Mouse (Mus musculus) E14TG2a.4 (cell line): ENCODE results near the gene Cacng7.

Experiments
- H3K27me3 ChIP-seq: 2 replicates; pipeline ENCODE4 v1.6.1; 2014; ENCODE audit warnings: low read length, control low read depth; ENCODE audit not compliant: insufficient read depth
- H3K36me3 ChIP-seq: 2 replicates; pipeline ENCODE4 v1.6.1; 2014; ENCODE audit warnings: low read length, control low read depth; ENCODE audit not compliant: insufficient read depth
- H3K4me1 ChIP-seq: replicated peaks from 2 replicates; pipeline ENCODE4 v1.6.1; 2014; ENCODE audit warnings: low read depth, low read length, control low read depth
- H3K4me3 ChIP-seq: replicated peaks from 2 replicates; pipeline ENCODE4 v1.5.1; 2014; ENCODE audit warnings: mild to moderate bottlenecking, low read length
- H3K9me3 ChIP-seq: 2 replicates; pipeline ENCODE4 v1.6.1; 2014; ENCODE audit warnings: low read length, control low read depth
- CTCF ChIP-seq: conservative IDR thresholded peaks from 2 replicates; pipeline ENCODE4 v1.5.1; 2014; ENCODE audit warnings: low read length
- NANOG ChIP-seq: IDR thresholded peaks from 2 replicates; pipeline ENCODE4 v1.6.1; 2014; ENCODE audit warnings: borderline replicate concordance, low read length, mixed read lengths
- POU5F1 ChIP-seq: IDR thresholded peaks from 2 replicates; pipeline ENCODE4 v1.6.1; 2014; ENCODE audit warnings: low read length, borderline replicate concordance

Cacng7 gene

DNA sequence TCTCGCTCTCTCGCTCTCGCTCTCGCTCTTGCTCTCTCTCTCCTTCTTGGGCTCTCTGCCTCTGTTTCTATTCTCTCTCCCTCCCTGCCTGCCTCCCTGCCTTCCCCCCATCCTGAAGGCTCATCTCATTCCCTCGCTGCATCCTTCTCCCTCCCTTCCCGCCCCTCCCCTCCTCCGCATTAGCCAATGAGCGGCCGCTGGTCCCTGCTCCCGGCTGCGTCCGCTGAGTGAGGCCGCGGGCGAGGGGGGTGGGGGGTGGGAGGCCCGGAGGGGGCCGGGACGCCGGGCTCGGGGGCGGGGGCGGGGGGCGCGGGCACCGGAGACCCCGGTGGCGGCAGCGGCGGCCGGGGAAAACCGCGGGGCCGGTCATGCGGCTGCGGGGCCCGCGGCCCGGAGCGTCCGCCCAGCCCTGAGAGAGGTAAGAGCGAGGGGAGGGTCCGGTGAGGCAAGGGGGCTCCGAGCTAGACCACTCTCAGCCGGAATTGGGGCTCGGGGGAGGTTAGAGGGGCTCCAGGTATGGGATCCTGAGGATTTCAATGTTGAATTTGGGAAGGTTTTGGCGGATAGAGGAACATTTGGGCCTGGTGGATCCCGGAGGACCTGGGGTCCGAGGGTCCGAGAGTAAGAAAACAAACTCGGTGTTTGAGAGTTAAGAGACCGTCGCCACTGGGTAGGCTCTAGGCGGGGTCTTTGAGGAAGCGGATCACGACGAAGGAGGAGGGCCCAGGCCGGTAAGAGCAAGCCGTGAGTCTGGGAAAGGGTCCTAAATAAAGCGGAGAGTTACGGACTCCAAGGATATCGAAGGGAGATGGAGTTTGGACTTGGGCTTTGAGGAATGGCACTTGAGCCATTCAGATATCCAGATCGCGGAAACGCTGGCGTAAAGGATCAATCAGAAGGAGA lies at the start of gene Cacng7:
TSS of gene Cacng7 (plus strand) at position 337 of the 903 bp plus-strand sequence.
- H3K27me3 ChIP-seq, result peaks cover 23% of the 10 kb centered on the region
- no peak for TF ChIP-seq POU5F1
- TF ChIP-seq CTCF, result no peak
- H3K9me3 ChIP-seq, result no peaks in the 10 kb centered on the region
- peaks cover 17% of the 10 kb centered on the region for H3K36me3 ChIP-seq
- peaks cover 71% of the 10 kb centered on the region for H3K4me1 ChIP-seq
- H3K4me3 ChIP-seq, result peak within 1 kb of the TSS; percentile 85

DNA sequence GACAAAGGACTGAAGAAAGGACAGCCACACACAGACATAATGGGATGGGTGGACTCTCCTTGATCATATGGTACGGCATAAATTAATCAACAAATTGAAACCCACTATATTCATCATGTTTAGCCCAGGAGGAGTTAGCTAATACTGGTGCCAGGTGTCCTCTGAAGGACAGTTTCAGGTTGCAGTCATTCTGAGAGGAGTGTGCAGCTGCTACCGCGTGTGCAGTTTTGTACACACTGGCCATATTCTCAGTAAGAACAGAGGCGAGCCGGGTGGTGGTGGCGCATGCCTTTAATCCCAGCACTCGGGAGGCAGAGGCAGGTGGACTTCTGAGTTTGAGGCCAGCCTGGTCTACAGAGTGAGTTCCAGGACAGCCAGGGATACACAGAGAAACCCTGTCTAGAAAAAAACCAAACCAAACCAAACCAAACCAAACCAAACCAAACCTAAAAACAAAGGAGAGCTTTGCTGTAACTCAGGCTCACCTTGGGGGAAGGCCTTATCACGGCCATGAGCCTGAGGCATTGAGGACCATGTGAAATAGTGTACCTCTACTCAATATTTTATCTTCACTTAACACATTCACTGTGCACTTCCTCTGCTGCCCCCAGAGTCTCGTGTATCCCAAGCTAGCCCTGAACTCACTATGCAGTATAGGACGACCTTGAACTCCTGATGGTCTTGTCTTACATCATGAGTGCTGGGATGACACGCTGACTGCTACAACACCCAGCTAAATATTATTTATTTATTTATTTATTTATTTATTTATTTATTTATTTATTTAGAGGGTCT lies 49.5 kb upstream of the Cacng7 start:
- Histone ChIP-seq H3K27me3 (no peaks in the 10 kb centered on the region), H3K4me3 (no peak overlapping the region), H3K9me3 (no peaks in the 10 kb centered on the region), H3K36me3 (no peaks in the 10 kb centered on the region), H3K4me1 (peaks cover 53% of the 10 kb centered on the region)
- no peak for TF ChIP-seq CTCF
- no peak for TF ChIP-seq NANOG
- TF ChIP-seq POU5F1, result no peak

DNA sequence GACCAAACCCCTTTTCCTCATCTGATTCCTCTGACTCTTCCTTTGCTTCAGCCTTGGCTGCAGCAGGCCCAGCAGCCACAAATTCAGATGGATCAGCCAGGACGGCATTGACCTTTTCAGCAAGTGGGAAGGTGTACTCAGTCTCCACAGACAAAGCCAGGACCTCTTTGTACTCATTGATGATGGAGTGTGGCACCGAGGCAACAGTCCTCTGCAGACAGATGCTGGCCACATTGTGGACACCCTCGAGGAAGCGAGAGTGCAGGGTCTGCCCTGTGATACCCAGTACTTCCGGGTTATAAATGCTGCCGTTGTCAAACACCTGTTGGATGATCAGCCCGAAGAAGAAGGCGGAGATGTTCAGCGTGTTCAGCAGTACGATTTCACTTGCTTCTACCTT lies 48.2 kb upstream of the Cacng7 start:
- H3K9me3 ChIP-seq, result no peaks in the 10 kb centered on the region
- no peak for TF ChIP-seq POU5F1
- no peak for TF ChIP-seq NANOG
- no peak for TF ChIP-seq CTCF
- H3K27me3 ChIP-seq, result no peaks in the 10 kb centered on the region
- H3K4me1 ChIP-seq, result peaks cover 54% of the 10 kb centered on the region
- H3K36me3 ChIP-seq, result no peaks in the 10 kb centered on the region
- H3K4me3 ChIP-seq, result 0 out of 2 replicates have a peak overlapping the region, but pooled peaks have one; percentile 13

DNA sequence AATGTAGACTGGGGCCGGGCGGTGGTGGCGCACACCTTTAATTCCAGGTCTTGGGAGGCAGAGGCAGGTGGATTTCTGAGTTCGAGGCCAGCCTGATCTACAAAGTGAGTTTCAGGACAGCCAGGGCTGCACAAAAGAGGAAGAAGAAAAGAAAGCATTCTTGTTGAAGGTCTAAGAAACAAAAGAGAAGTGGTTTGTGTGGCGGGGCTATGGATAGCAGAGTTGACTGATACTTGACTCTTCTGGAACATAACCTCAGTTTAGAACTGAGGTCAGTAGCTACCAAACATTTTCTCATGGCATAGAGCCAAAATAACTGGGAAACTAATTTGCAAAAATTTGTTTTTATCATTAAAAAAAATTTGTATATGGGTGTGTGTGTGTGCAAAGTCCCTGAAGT lies 46.7 kb upstream of the Cacng7 start:
- Histone ChIP-seq H3K4me1 (peaks cover 52% of the 10 kb centered on the region), H3K4me3 (no peak overlapping the region), H3K27me3 (no peaks in the 10 kb centered on the region), H3K36me3 (no peaks in the 10 kb centered on the region), H3K9me3 (no peaks in the 10 kb centered on the region)
- TF ChIP-seq CTCF (no peak), NANOG (no peak), POU5F1 (no peak)

DNA sequence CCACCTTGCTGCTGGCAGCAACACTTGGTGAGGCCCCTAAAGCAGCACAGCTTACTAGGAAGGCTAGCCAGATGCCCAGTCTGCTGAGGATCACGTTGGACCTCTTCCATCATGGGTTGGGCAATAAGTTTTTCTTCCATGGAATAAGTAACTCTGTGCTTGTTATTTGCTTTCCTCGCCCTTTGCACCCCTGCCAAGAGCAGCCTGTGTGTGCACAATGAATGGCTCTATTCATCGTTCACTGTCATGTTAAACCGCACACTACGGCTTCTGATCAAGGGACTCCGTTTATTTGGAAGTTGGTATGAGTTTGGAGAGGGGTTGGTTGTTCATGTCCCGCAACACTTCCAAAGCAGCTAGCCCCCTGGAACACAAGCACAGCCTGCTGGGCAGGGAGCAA lies 45.6 kb upstream of the Cacng7 start:
- Histone ChIP-seq H3K36me3 (no peaks in the 10 kb centered on the region), H3K9me3 (no peaks in the 10 kb centered on the region), H3K27me3 (no peaks in the 10 kb centered on the region), H3K4me1 (peaks cover 57% of the 10 kb centered on the region), H3K4me3 (no peak overlapping the region)
- no peak for TF ChIP-seq NANOG
- no peak for TF ChIP-seq POU5F1
- TF ChIP-seq CTCF, result no peak

DNA sequence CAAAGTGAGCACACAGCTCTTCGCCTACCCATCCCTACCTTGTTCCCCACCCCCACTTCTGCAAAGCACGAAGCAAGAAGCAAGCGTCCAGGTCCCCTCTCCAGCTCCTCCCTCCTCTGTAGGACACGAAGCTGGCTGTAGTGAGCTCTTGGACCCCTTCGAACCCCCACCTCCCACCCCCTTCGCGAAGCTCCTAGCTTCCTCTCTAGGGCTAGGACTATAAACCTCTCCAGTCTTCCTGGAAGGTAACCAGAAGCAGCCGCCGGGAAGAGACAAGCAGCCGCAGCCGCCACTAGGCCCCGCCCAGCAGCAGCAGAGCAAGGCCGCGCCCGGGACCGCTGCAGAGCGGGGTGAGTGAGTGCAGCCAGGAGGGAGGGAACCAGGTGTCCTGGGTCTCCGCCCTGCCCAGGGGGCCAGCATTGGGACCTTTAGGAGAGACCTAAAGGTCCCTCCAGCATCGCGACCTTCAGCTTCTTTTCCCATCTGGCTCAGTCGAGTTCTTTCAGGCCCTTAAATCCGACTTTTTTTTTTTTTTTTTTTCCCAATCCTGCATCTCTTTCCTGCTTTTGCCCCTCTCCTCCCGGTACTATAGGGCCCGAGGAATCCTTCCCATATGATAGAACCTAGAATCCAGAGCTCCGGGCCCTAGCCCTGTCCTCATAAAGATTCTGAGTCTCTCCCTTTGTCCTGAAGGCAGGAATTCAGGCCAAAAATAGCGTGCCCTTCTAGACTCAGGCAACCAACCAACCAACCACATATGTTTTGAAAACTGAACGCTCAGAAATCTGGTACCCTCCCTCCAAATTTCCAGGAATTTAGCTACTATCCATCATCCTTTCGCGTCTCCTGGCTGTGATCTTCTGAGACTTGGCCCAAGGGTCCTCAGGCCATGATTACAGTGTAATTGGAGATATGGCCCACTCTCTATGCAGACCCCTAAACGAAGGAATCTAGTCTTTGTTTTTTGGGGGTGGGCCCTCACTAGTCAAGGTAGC lies 43.5 kb upstream of the Cacng7 start, which contains the start of the genes Myadm and Prkcg:
TSS of gene Myadm (plus strand) at position 105 of the 995 bp plus-strand sequence.
TSS of gene Prkcg (plus strand) at position 204 of the 995 bp plus-strand sequence.
- TF ChIP-seq NANOG (no peak), POU5F1 (no peak), CTCF (no peak)
- Histone ChIP-seq H3K4me1 (peaks cover 53% of the 10 kb centered on the region), H3K36me3 (peaks cover 4% of the 10 kb centered on the region; the same call in 1 of the 2 replicates), H3K27me3 (no peaks in the 10 kb centered on the region), H3K9me3 (no peaks in the 10 kb centered on the region), H3K4me3 (peak within 1 kb of the TSS; percentile 83)

DNA sequence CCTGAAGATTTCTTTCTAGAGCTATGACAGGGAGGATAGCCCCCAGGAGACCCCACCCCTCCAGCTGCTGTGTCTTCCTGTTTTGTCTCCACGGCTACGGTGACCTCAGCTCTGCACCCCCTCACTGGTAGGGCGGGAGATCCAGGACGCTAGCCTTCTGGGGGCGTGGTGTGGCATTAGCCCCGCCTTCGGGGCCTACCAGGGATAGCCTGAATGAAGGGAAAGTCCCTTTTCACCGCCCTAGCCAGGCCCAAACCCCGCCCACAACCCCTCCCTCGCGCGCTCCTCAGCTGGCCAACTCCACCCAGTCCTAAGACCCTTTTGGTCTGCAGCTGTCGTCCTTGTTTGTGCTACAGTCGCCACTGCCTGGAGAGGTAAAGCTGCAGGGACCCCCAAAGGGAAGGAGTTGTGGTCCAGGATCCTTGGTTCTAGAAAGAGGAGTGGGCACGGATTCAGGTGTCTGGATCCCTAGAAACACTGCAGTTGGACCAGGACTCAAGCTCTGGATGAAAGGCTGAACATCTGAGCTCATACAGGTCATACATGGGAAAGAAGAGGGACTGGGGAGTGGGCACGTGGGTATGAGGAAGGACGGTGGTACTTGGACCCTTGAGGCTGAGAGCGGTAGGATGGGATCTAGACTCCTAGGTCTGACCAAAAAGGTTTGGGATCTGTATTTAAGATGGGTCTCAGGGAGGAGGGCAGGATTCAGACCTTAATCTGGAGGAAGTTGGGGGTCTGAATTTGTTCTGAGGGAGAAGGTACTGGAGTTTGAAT lies 42.3 kb upstream of the Cacng7 start:
- H3K27me3 ChIP-seq, result no peaks in the 10 kb centered on the region
- TF ChIP-seq NANOG, result no peak
- TF ChIP-seq CTCF, result no peak
- TF ChIP-seq POU5F1, result no peak
- no peaks in the 10 kb centered on the region for H3K9me3 ChIP-seq
- H3K4me3 ChIP-seq, result peak overlapping the region; percentile 83
- peaks cover 13% of the 10 kb centered on the region for H3K36me3 ChIP-seq
- H3K4me1 ChIP-seq, result peaks cover 55% of the 10 kb centered on the region
